Comparison of ENCODE assay signal across 9 mouse cellular contexts in the genomic region with DNA sequence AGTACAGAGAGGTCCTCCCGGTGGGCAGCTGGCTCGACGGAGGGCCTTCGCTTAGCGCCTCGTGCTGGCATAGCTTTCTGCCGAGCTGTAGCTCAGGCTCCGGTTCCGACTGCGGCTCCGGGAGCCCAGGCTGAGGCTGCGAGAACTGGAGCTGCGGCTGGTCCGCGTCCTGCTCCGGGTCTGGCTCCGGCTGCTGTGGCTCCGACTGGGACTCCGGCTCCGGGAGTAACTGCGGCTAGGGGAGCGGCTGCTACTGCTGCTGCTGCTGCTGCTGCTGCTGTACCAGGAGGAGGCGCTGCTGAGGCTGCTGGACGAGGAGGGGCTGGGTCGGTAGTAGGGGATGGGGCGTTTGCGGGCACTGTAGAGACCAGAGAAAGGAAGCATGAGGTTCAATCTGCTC. TPM values are rescaled to one million over a fixed set of nuclear protein-coding genes. Genes with fewer than 3 reads are reported as not detected.
A peak's percentile ranks its signal among the peaks of the same experiment; 100 is the strongest.
DNase-seq lines count a peak whose midpoint lies in the region; ATAC-seq and TF ChIP-seq lines count a peak whose summit lies in the region.
"Had no signal": no experiment of that assay in that cellular context is flagged by ENCODE, and none has a peak within 500 bp of the region (broad histone marks: within the 10 kb centered on the region; RNA-seq: fewer than 3 reads in every experiment).

No protein-coding gene starts in this region.

- DNase-seq in right cerebral cortex, postnatal 14 days = peak; percentile 53
- DNase-seq in right cerebral cortex, adult 18-20 months = no peak
- peak; percentile 63 to 80 for DNase-seq in cerebellum, postnatal 14 days
- DNase-seq in thymus, postnatal 25 days = no peak
- DNase-seq: kidney, adult 11 months; liver, embryonic 13.5 days had no signal

- H3K4me1 ChIP-seq in intestine, postnatal 0 days (replicated peaks; ENCODE audit: control insufficient read depth, insufficient read depth, low read length) = no peaks in the 10 kb centered on the region
- H3K4me1 ChIP-seq in intestine, embryonic 15.5 days (replicated peaks) = no peaks in the 10 kb centered on the region
- H3K4me1 ChIP-seq in stomach, embryonic 16.5 days (ENCODE audit: control insufficient read depth, insufficient read depth, low read length) = peaks cover 16% of the 10 kb centered on the region
- H3K4me1 ChIP-seq: liver, embryonic 13.5 days had no signal

- no peak overlapping the region for H3K9ac ChIP-seq in intestine, postnatal 0 days (ENCODE audit: low read depth, low read length)
- no peak overlapping the region for H3K9ac ChIP-seq in intestine, embryonic 15.5 days
- H3K9ac ChIP-seq in stomach, embryonic 16.5 days (ENCODE audit: low read length) = peak overlapping the region; percentile 21
- H3K9ac ChIP-seq: liver, embryonic 13.5 days had no signal

- no peak for ATAC-seq in intestine, postnatal 0 days
- no peak for ATAC-seq in intestine, embryonic 15.5 days
- ATAC-seq in stomach, embryonic 16.5 days (ENCODE audit: insufficient read depth, low FRiP score) = no peak

- H3K4me3 ChIP-seq in intestine, postnatal 0 days (ENCODE audit: low read depth, low read length) = no peak overlapping the region
- no peak overlapping the region for H3K4me3 ChIP-seq in intestine, embryonic 15.5 days (replicated peaks)
- no peak overlapping the region for H3K4me3 ChIP-seq in stomach, embryonic 16.5 days (replicated peaks; ENCODE audit: low read length)
- H3K4me3 ChIP-seq: liver, embryonic 13.5 days had no signal

- 0 out of 2 replicates have a peak, but pooled peaks cover 4% of the 10 kb centered on the region for H3K27me3 ChIP-seq in intestine, postnatal 0 days (replicated peaks; ENCODE audit: control insufficient read depth, insufficient read depth, low read length)
- peaks cover 5% of the 10 kb centered on the region; the same call in 1 of the 2 replicates for H3K27me3 ChIP-seq in intestine, embryonic 15.5 days (replicated peaks)
- no peaks in the 10 kb centered on the region for H3K27me3 ChIP-seq in stomach, embryonic 16.5 days (ENCODE audit: control insufficient read depth, insufficient read depth, low read length)

- H3K27ac ChIP-seq in intestine, postnatal 0 days (ENCODE audit: low read depth, low read length) = no peak overlapping the region
- H3K27ac ChIP-seq in intestine, embryonic 15.5 days = no peak overlapping the region
- H3K27ac ChIP-seq in stomach, embryonic 16.5 days (ENCODE audit: low read length) = no peak overlapping the region

- H3K36me3 ChIP-seq in intestine, postnatal 0 days (ENCODE audit: control insufficient read depth, insufficient read depth) = no peaks in the 10 kb centered on the region
- no peaks in the 10 kb centered on the region for H3K36me3 ChIP-seq in intestine, embryonic 15.5 days
- no peaks in the 10 kb centered on the region for H3K36me3 ChIP-seq in stomach, embryonic 16.5 days (ENCODE audit: control insufficient read depth, insufficient read depth, low read length)
- H3K36me3 ChIP-seq: liver, embryonic 13.5 days had no signal

- 49% methylated on average over 27 of the region's 27 CpGs for WGBS in intestine, postnatal 0 days
- 52% methylated on average over 27 of the region's 27 CpGs for whole genome bisulfite sequencing in intestine, embryonic 15.5 days
- WGBS in stomach, embryonic 16.5 days = 53% methylated on average over 27 of the region's 27 CpGs

- peak; percentile 54 for TF ChIP-seq CTCF in intestine, postnatal 0 days (IDR thresholded peaks at IDR 0.05; ENCODE audit: low read depth)

- H3K9me3 ChIP-seq in intestine, postnatal 0 days (ENCODE audit: control insufficient read depth) = no peaks in the 10 kb centered on the region
- H3K9me3 ChIP-seq in intestine, embryonic 15.5 days = no peaks in the 10 kb centered on the region
- H3K9me3 ChIP-seq in stomach, embryonic 16.5 days (replicated peaks; ENCODE audit: control insufficient read depth, low read length) = no peaks in the 10 kb centered on the region
- H3K9me3 ChIP-seq: liver, embryonic 13.5 days had no signal

- no peak overlapping the region for H3K4me2 ChIP-seq in intestine, postnatal 0 days (replicated peaks; ENCODE audit: low read depth)
- no peak overlapping the region for H3K4me2 ChIP-seq in intestine, embryonic 15.5 days (replicated peaks)
- no peak overlapping the region for H3K4me2 ChIP-seq in stomach, embryonic 16.5 days (ENCODE audit: low read depth, low read length)
- H3K4me2 ChIP-seq: liver, embryonic 13.5 days had no signal

RNA-seq across cellular contexts. Expression of gene Hspb8, which starts 21.9 kb away (rescaled TPM):
- 9.0 and 10.5 TPM in 2 replicates for polyA plus RNA-seq in intestine, postnatal 0 days (2015; fragmentation: Nextera tagmentation; extraction: Ambion mirVana)
- polyA plus RNA-seq in intestine, embryonic 15.5 days (2015; fragmentation: Nextera tagmentation; extraction: Ambion mirVana) = 11.4 and 12.1 TPM in 2 replicates
- polyA plus RNA-seq in stomach, embryonic 16.5 days (2015; fragmentation: Nextera tagmentation; extraction: Ambion mirVana) = 35.8 and 38.5 TPM in 2 replicates

Comparison
In these comparisons a context has a peak if more than half of its experiments do, and no peak if none do; other contexts are left out.
1. DNase-seq: peak in right cerebral cortex, postnatal 14 days (single experiment) and cerebellum, postnatal 14 days (2 of 2); none in right cerebral cortex, adult 18-20 months (single experiment) and thymus, postnatal 25 days (single experiment).